Mouse (Mus musculus): Measurements from ENCODE around the gene Itga10. TPM values are rescaled to one million over a fixed set of nuclear protein-coding genes. Genes with fewer than 3 reads are reported as not detected.
"Not testable (repeated sequence)": the region's sequence is repeated elsewhere in the genome, so short reads cannot be mapped to it uniquely, and the experiment has no call there.

The Itga10 gene
- polyA plus RNA-seq, 1 experiment from 2014 or later, result 0.49 TPM

DNA sequence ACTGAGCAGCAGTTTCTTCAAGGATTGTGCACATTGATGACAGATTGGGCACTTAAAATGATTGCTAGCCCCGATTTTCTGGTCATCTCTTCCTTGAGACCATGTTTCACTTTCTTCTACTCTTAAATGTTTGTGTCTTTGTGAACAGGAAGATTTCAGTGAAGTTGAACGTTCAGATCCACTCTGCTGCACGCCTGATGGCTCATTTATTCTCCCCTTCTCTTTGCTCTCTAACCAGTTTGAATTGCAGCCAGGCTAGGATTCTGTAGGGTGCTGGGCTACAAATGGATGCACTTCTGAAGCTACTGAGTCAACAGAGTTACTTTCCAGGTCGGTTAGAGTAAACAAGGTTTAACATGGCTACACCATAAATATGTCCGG is 42.7 kb upstream of the Itga10 start:
- Histone ChIP-seq H3K9me3 (no peaks in the 10 kb centered on the region), H3K27ac (peak overlapping the region; percentile 98), H3K27me3 (replicated peaks) (peaks cover 18% of the 10 kb centered on the region), H3K4me1 (replicated peaks) (peaks cover 25% of the 10 kb centered on the region), H3K9ac (peak overlapping the region; percentile 77), H3K4me2 (replicated peaks) (peak overlapping the region; percentile 80), H3K36me3 (no peaks in the 10 kb centered on the region), H3K4me3 (replicated peaks) (peak overlapping the region; percentile 71)
- ATAC-seq, result no peak
- 22% methylated on average over 5 of the region's 5 CpGs for WGBS

DNA sequence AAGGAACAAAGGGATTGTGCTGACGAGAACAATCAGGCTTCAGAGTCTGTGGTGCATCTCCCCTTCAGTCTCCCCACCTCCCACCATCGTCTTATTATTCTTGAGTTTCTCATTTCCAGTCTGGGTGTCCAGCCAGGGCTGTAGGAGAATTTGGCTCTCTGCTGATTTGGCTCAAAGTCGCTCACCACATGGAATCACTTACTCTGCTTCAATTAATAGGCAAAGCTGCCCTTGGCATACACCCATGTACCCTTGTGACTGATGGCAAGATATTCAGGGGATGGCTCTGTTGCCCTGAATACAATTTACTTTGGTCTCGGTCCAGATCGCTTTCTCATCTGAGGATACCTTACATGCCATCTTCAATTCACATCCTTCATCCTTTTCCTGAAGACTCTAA is 42.1 kb upstream of the Itga10 start:
- Histone ChIP-seq H3K36me3 (no peaks in the 10 kb centered on the region), H3K4me3 (replicated peaks) (peak overlapping the region; percentile 71; the same call in 1 of the 2 replicates), H3K4me1 (replicated peaks) (peaks cover 19% of the 10 kb centered on the region), H3K27me3 (replicated peaks) (peaks cover 14% of the 10 kb centered on the region), H3K9ac (peak overlapping the region; percentile 77; the same call in 1 of the 2 replicates), H3K9me3 (no peaks in the 10 kb centered on the region), H3K4me2 (replicated peaks) (peak overlapping the region; percentile 80), H3K27ac (peak overlapping the region; percentile 98; the same call in 1 of the 2 replicates)
- no peak for ATAC-seq
- WGBS, result 56% methylated on average over 5 of the region's 5 CpGs

DNA sequence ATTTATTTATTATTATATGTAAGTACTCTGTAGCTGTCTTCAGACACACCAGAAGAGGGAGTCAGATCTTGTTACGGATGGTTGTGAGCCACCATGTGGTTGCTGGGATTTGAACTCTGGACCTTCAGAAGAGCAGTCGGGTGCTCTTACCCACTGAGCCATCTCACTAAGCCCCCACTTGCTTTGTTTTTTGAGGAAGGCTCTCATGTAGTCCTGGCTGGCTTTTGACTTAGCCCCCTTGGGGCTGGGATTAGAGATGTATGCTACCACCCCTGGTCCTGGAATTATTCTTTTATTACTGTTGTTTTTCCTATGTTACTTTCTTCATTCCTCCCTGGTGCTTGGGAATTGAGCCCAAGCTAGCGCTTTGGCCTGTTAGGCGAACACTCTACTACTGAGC is 39.4 kb upstream of the Itga10 start:
- H3K27ac ChIP-seq; H3K4me3 ChIP-seq (replicated peaks); H3K9ac ChIP-seq; H3K27me3 ChIP-seq (replicated peaks); H3K9me3 ChIP-seq; H3K4me2 ChIP-seq (replicated peaks); H3K36me3 ChIP-seq; ATAC-seq: not testable (repeated sequence)
- H3K4me1 ChIP-seq (replicated peaks), result 0 out of 2 replicates have a peak, but pooled peaks cover 12% of the 10 kb centered on the region
- 89% methylated on average over 4 of the region's 4 CpGs for WGBS

DNA sequence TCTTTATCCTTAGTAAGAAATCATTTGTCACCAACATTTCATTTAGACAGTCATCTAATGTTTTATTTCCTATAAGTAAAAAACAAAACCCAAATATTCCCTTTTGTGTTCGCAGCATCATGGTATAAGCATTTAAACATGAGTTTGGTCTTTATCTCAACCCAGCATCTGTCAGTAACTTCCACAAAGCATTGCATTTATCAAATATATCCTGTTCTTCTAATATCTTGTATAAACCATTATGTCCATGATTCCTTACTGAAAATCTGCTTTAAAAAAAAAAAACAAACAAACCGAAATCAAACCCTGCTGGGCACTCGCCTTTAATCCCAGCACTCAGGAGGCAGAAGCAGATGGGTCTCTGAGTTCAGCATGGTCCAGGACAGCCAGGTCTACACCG is 38.8 kb upstream of the Itga10 start:
- no peak overlapping the region for H3K9ac ChIP-seq
- ATAC-seq, result no peak
- H3K27me3 ChIP-seq (replicated peaks), result no peaks in the 10 kb centered on the region
- no peak overlapping the region for H3K27ac ChIP-seq
- 88% methylated on average over 4 of the region's 4 CpGs for WGBS
- no peaks in the 10 kb centered on the region for H3K9me3 ChIP-seq
- H3K36me3 ChIP-seq, result no peaks in the 10 kb centered on the region
- H3K4me3 ChIP-seq (replicated peaks), result no peak overlapping the region
- 0 out of 2 replicates have a peak, but pooled peaks cover 12% of the 10 kb centered on the region for H3K4me1 ChIP-seq (replicated peaks)
- H3K4me2 ChIP-seq (replicated peaks), result no peak overlapping the region

DNA sequence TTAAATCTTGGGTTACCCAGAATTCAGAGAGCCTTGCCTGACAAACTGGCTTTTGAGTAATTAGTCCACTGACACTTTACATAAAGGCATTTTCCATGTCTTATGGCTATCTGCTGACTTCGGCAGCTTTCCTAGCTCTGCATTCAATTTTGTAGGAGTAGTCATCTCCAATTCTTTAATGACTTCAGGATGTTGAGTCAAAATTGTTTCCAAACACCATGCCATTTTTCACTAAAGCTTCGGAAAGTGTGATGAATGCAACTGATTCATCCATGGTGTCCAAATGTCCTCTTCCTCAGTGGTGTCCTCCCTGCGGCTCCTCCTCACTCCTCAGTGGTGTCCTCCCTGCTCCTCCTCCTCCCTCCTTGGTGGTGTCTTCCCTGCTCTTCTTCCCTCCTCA is 27.4 kb upstream of the Itga10 start:
- H3K9me3 ChIP-seq, result no peaks in the 10 kb centered on the region
- ATAC-seq, result no peak
- peaks cover 17% of the 10 kb centered on the region for H3K36me3 ChIP-seq
- no peak overlapping the region for H3K4me2 ChIP-seq (replicated peaks)
- WGBS, result 93% methylated on average over 3 of the region's 3 CpGs
- H3K27ac ChIP-seq, result no peak overlapping the region
- no peaks in the 10 kb centered on the region for H3K27me3 ChIP-seq (replicated peaks)
- no peak overlapping the region for H3K9ac ChIP-seq
- no peak overlapping the region for H3K4me3 ChIP-seq (replicated peaks)
- no peaks in the 10 kb centered on the region for H3K4me1 ChIP-seq (replicated peaks)

DNA sequence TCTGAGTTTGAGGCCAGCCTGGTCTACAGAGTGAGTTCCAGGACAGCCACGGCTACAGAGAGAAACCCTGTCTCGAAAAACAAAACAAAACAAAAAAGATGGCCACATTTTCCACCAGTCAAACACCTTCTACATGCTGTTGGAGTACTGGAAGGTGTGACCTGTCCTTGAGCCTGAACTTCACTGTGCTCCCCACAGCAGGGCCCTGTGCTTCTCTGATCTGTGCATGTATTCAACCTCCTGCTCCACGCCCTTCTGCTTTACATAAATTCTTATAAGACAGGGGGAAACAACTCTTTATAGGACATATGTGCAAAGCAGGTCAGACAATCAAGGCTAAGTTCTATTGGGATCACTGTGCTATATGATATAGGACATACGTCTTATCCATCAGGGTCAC is 22.2 kb upstream of the Itga10 start:
- Histone ChIP-seq H3K4me1 (replicated peaks) (no peaks in the 10 kb centered on the region), H3K27me3 (replicated peaks) (no peaks in the 10 kb centered on the region), H3K9me3 (no peaks in the 10 kb centered on the region), H3K4me3 (replicated peaks) (no peak overlapping the region), H3K9ac (no peak overlapping the region), H3K27ac (no peak overlapping the region), H3K36me3 (peaks cover 17% of the 10 kb centered on the region; the same call in 1 of the 2 replicates), H3K4me2 (replicated peaks) (no peak overlapping the region)
- WGBS, result 92% methylated on average over 4 of the region's 4 CpGs
- no peak for ATAC-seq

DNA sequence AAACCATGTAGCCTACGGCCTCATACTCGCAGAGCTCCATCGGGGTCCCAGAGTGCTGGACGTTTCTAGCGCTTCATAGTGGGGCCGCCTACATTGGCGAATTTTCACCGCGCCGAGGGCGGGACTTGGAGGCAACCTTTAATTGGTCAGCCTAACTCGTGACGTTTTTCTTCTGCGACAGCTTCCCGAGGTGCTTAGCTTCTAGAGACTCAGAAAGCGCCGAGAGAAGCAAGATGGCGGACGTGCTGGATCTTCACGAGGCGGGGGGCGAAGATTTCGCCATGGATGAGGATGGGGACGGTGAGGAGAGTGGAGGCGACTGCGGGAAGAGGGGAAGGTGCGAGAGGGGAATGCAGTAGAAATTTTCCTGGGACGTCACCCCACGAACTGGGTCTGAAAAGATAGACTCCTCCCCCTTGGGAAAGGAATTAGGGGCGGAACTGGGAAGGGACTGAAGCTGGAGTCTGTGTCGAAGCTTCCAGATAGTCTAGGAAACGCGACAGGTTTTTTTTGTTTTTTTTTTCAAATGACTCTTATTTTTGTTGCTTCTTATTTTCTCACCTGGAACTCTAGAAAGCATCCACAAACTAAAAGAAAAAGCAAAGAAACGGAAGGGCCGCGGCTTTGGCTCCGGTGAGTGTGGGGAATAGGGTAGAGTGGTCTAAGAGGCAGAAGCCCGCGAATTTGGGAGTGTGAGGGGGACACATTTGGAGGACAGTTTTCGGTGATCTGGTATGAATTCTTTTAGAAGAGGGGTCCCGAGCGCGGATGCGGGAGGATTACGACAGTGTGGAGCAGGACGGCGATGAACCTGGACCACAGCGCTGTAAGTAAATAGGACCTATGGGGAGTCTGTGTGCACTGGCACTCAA is 15.4 kb upstream of the Itga10 start, which contains the start of gene Rbm8a:
Rbm8a (plus strand) TSS at position 205 of the 872 bp plus-strand sequence.
- Histone ChIP-seq H3K4me2 (replicated peaks) (peak within 1 kb of the TSS; percentile 67), H3K4me3 (replicated peaks) (peak within 1 kb of the TSS; percentile 68), H3K36me3 (peaks cover 13% of the 10 kb centered on the region; the same call in 1 of the 2 replicates), H3K27me3 (replicated peaks) (no peaks in the 10 kb centered on the region), H3K9me3 (no peaks in the 10 kb centered on the region), H3K9ac (peak within 1 kb of the TSS; percentile 73), H3K4me1 (replicated peaks) (peaks cover 10% of the 10 kb centered on the region), H3K27ac (peak within 1 kb of the TSS; percentile 83)
- peak; percentile 96 for ATAC-seq
- WGBS, result 1% methylated on average over 48 of the region's 48 CpGs

DNA sequence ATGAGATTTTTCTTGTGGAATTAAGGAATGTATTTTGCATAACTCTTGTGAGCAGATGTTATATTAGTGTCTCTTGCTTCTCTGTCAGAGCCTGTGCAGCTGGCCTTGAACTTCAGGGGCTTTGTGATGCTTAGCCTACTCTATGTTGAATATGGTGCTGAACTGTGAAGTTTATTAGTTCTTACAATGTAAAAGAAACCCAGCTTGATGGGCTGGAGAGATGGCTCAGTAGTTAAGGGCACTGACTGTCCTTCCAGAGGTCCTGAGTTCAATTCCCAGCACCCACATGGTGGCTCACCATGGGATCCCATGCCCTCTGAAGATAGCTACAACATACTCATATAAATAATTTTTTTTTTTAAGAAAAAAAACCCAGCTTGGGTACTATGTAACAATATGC is 13.3 kb upstream of the Itga10 start:
- H3K36me3 ChIP-seq, result peaks cover 13% of the 10 kb centered on the region; the same call in 1 of the 2 replicates
- H3K27me3 ChIP-seq (replicated peaks), result no peaks in the 10 kb centered on the region
- H3K4me1 ChIP-seq (replicated peaks), result peaks cover 21% of the 10 kb centered on the region
- no peak overlapping the region for H3K4me3 ChIP-seq (replicated peaks)
- no peak for ATAC-seq
- no peak overlapping the region for H3K9ac ChIP-seq
- no peaks in the 10 kb centered on the region for H3K9me3 ChIP-seq
- no peak overlapping the region for H3K27ac ChIP-seq
- no peak overlapping the region for H3K4me2 ChIP-seq (replicated peaks)

DNA sequence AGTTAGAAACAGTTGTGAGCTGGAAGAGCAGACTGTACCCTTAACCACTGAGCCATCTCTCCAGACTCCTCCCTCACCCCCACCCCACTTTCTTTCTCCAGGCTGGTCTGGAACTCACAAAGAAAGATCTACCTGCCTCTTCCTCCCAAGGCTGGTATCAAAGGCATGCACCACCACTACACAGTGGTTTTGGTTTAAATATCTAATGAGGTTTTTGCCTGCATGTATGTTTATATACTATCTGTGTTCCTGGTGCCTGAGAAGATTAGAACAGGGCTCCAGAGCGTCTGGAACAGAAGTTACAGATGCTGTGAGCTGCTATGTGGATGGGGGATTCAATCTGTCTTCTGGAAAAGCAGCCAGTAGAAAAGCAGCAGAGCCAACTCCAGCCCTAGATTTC is 11.4 kb upstream of the Itga10 start:
- Histone ChIP-seq H3K27ac (no peak overlapping the region), H3K27me3 (replicated peaks) (no peaks in the 10 kb centered on the region), H3K4me2 (replicated peaks) (no peak overlapping the region), H3K9me3 (no peaks in the 10 kb centered on the region), H3K9ac (no peak overlapping the region), H3K36me3 (peaks cover 19% of the 10 kb centered on the region; the same call in 1 of the 2 replicates), H3K4me3 (replicated peaks) (no peak overlapping the region), H3K4me1 (replicated peaks) (peaks cover 21% of the 10 kb centered on the region)
- ATAC-seq, result no peak
- WGBS, result 60% methylated on average over 1 of the region's 1 CpGs

DNA sequence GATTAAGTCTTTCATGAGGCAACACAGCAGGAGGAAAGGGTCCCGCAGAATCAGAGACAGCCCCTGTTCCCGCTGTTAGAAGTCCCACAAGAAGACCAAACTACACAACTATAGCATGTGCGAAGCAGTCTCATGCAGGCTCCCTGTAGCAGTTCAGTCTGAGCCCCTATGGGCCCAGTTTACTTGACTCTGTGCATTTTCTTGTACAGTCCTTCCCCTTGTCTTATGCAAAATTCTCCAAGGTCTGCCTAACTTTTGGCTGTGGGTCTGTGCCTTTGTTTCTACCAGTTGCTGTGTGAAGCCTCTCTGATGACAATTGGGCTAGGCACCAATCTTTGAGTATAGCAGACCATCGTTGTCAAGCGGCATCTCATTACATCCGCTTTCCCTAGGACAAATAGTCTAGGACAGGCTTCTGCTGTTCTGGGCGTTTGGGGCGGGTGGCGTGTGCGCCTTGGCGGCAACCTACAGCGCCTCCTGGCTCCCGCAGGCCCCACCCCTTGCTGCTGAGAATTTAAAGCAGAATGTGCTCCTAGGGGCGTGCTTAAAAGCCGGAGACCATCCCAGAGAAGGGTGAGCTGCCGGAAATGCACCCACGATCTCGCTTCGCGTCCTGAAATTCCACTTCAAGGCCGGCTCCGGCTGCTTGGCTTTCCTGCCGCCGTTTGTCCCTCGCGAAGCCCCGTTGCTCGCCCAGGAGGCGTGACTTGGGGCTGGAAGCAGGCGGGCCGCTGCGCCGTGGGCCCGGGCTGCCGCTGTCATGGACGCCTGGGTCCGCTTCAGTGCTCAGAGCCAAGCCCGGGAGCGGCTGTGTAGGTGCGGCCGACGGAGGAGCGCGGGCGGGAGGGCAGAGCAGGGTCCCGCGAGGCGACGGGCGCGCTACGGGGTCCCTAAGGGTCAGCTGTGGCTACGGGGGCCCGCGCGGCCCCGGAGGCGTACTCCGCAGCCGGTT is 10.2 kb upstream of the Itga10 start, which contains the start of the genes Pex11b and Gm42957:
Pex11b (plus strand) TSS at position 449 of the 952 bp plus-strand sequence.
Gm42957 (plus strand) TSS at position 547 of the 952 bp plus-strand sequence.
- Histone ChIP-seq H3K27me3 (replicated peaks) (no peaks in the 10 kb centered on the region), H3K9me3 (no peaks in the 10 kb centered on the region), H3K9ac (peak within 1 kb of the TSS; percentile 99), H3K4me1 (replicated peaks) (peaks cover 21% of the 10 kb centered on the region), H3K27ac (peak within 1 kb of the TSS; percentile 90), H3K4me2 (replicated peaks) (peak within 1 kb of the TSS; percentile 81), H3K36me3 (peaks cover 19% of the 10 kb centered on the region; the same call in 1 of the 2 replicates), H3K4me3 (replicated peaks) (peak within 1 kb of the TSS; percentile 98)
- ATAC-seq, result peak; percentile 94
- 2% methylated on average over 57 of the region's 60 CpGs for WGBS

DNA sequence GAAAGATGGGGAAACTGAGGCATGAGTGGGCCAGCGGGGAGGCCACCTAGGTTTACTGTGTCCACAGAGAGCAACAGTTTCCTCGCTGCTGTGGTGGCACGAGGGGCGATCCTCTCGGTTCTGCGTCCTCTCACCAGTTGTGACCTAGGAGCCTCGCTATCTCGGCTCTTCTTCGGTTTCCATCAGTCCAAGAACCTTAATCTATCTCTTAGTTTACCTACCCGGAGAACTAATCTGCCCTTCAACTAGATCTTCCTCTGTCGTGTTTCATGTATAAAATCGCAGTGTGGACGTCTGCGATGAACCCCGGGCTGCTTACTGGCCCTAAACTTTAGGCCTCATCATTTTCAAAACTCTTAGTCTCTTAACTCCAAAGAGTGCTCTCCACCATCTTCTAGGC is 9.5 kb upstream of the Itga10 start:
- peak overlapping the region; percentile 99 for H3K9ac ChIP-seq
- H3K9me3 ChIP-seq, result no peaks in the 10 kb centered on the region
- H3K4me2 ChIP-seq (replicated peaks), result peak overlapping the region; percentile 81
- peak overlapping the region; percentile 98 for H3K4me3 ChIP-seq (replicated peaks)
- peaks cover 18% of the 10 kb centered on the region for H3K4me1 ChIP-seq (replicated peaks)
- WGBS, result 8% methylated on average over 15 of the region's 15 CpGs
- no peaks in the 10 kb centered on the region for H3K27me3 ChIP-seq (replicated peaks)
- peak; percentile 39 for ATAC-seq
- H3K36me3 ChIP-seq, result peaks cover 19% of the 10 kb centered on the region; the same call in 1 of the 2 replicates
- H3K27ac ChIP-seq, result peak overlapping the region; percentile 90

DNA sequence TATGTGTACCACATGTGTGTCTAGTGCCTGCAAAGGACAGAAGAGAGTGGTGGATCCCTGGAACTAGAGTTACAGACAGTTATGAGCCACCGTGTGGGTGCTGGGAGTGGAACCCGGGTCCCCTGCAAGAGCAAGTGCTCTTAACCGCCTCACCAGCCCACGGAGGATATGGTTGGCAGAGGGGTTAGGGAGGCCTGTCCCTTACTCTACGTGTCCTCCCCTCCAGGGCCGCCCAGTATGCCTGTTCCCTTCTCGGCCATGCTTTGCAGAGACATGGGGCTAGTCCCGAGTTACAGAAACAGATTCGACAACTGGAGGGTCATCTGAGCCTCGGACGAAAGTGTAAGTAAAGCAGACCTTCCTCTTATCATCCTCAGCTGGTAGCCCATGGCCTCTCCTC is 8.9 kb upstream of the Itga10 start:
- H3K4me2 ChIP-seq (replicated peaks), result peak overlapping the region; percentile 81
- ATAC-seq, result no peak
- H3K4me1 ChIP-seq (replicated peaks), result peaks cover 15% of the 10 kb centered on the region
- peak overlapping the region; percentile 98 for H3K4me3 ChIP-seq (replicated peaks)
- H3K27ac ChIP-seq, result 0 out of 2 replicates have a peak overlapping the region, but pooled peaks have one; percentile 22
- WGBS, result 68% methylated on average over 11 of the region's 11 CpGs
- H3K9ac ChIP-seq, result peak overlapping the region; percentile 99
- H3K9me3 ChIP-seq, result no peaks in the 10 kb centered on the region
- H3K27me3 ChIP-seq (replicated peaks), result no peaks in the 10 kb centered on the region
- H3K36me3 ChIP-seq, result peaks cover 23% of the 10 kb centered on the region; the same call in 1 of the 2 replicates
